Mouse (Mus musculus) intestine, embryonic 16.5 days (tissue): ENCODE results near the gene Adrb1. TPM values are rescaled to one million over a fixed set of nuclear protein-coding genes. Genes with fewer than 3 reads are reported as not detected.

Experiments used
- ATAC-seq: fragments of 200-750 bp; cut with Nextera tagmentation; 2 replicates; pipeline ENCODE4 v1.8.0; 2017; ENCODE audit warnings: moderate TSS enrichment, moderate library complexity
- H3K27ac ChIP-seq: fragments of 300-500 bp; sonication (generic); 2 replicates; pipeline ENCODE4 v1.5.1; 2014; ENCODE audit warnings: mild to moderate bottlenecking, low read length
- H3K27me3 ChIP-seq: fragments of 300-500 bp; sonication (generic); replicated peaks from 2 replicates; pipeline ENCODE4 v1.6.1; 2014; ENCODE audit warnings: low read length, control low read depth, mixed read lengths; ENCODE audit not compliant: control insufficient read depth, insufficient read depth
- H3K36me3 ChIP-seq: fragments of 300-500 bp; sonication (generic); 2 replicates; pipeline ENCODE4 v1.6.1; 2014; ENCODE audit warnings: low read length, control low read depth; ENCODE audit not compliant: control insufficient read depth, insufficient read depth
- H3K4me1 ChIP-seq: fragments of 300-500 bp; sonication (generic); 2 replicates; pipeline ENCODE4 v1.6.1; 2014; ENCODE audit warnings: low read length, control low read depth, mixed read lengths; ENCODE audit not compliant: control insufficient read depth, insufficient read depth
- H3K4me2 ChIP-seq: fragments of 300-500 bp; sonication (generic); 2 replicates; pipeline ENCODE4 v1.6.1; 2014; ENCODE audit warnings: low read depth, low read length, control low read depth
- H3K4me3 ChIP-seq: fragments of 300-500 bp; sonication (generic); 2 replicates; pipeline ENCODE4 v1.5.1; 2014; ENCODE audit warnings: mild to moderate bottlenecking, low read length
- H3K9ac ChIP-seq: fragments of 300-500 bp; sonication (generic); 2 replicates; pipeline ENCODE4 v1.6.1; 2014; ENCODE audit warnings: low read depth, low read length
- H3K9me3 ChIP-seq: fragments of 300-500 bp; sonication (generic); 2 replicates; pipeline ENCODE4 v1.6.1; 2016; ENCODE audit warnings: low read length, control low read depth; ENCODE audit not compliant: control insufficient read depth
- WGBS: fragments of 180-500 bp; shearing (Covaris S2); extraction: QIAGEN DNeasy Blood & Tissue Kit; methylation state at CpG from one replicate; pipeline ENCODE4 v1.1.7; 2014; 5-methylcytosine and 5-hydroxymethylcytosine counted together
- polyA plus RNA-seq: library from polyadenylated mRNA; unstranded; fragments of >200 nt; fragmentation: Nextera tagmentation; extraction: Ambion mirVana; gene quantifications from 2 replicates; pipeline ENCODE4 v1.2.1, GENCODE M21; 2015

The Adrb1 gene
- polyA plus RNA-seq, 1 experiment from 2014 or later = 0.35 TPM

DNA sequence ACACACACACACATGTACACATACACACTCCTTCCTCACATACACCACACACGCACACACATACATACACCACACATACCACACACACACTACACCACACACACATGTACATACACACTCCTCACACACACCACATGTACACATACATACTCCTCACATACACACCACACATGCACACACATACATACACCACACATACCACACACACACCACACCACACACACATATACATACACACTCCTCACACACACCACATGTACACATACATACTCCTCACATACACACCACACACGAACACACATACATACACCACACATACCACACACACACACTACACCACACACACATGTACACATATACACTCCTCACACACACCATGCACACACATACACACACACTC is 36.3 kb downstream of the Adrb1 start:
- H3K4me1 ChIP-seq = no peaks in the 10 kb centered on the region
- H3K4me3 ChIP-seq = no peak overlapping the region
- H3K9ac ChIP-seq = no peak overlapping the region
- WGBS = 87% methylated on average over 2 of the region's 2 CpGs
- H3K36me3 ChIP-seq = no peaks in the 10 kb centered on the region
- H3K9me3 ChIP-seq = no peaks in the 10 kb centered on the region
- no peak overlapping the region for H3K4me2 ChIP-seq
- ATAC-seq = no peak
- H3K27me3 ChIP-seq = no peaks in the 10 kb centered on the region
- no peak overlapping the region for H3K27ac ChIP-seq

DNA sequence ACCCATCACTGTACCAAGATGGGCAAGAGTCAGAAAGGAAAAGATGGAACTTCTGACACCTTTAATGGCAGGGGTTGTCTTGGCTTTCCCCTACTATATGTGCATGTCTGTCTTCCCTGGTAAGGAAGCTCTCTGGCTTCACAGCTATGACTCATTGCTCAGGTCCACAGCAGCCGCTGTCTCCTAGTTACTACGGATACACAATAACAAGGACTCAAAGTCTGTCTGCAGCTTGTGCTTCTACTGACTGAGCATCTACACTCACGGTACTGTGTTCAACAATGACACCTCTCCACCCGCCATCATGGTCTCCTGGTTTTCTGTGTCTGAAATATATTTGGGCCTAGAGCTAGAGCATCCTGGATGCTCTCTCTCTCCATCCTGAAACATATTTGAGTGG is 37.7 kb downstream of the Adrb1 start:
- 71% methylated on average over 4 of the region's 4 CpGs for WGBS
- Histone ChIP-seq H3K36me3 (no peaks in the 10 kb centered on the region), H3K4me2 (no peak overlapping the region), H3K4me1 (no peaks in the 10 kb centered on the region), H3K9ac (no peak overlapping the region), H3K4me3 (no peak overlapping the region), H3K27me3 (no peaks in the 10 kb centered on the region), H3K27ac (no peak overlapping the region), H3K9me3 (no peaks in the 10 kb centered on the region)
- no peak for ATAC-seq

- Histone ChIP-seq H3K4me1 (no peaks in the 10 kb centered on the region), H3K9me3 (no peaks in the 10 kb centered on the region), H3K9ac (no peak overlapping the region), H3K4me2 (no peak overlapping the region), H3K4me3 (no peak overlapping the region), H3K27ac (no peak overlapping the region), H3K36me3 (no peaks in the 10 kb centered on the region), H3K27me3 (no peaks in the 10 kb centered on the region)
- 71% methylated on average over 8 of the region's 8 CpGs for WGBS
- no peak for ATAC-seq
Observed at GRCm38 (mm10) chr19:56760306-56760940, 38.4 kb downstream of the Adrb1 start.

- WGBS = 88% methylated on average over 5 of the region's 5 CpGs
- no peak for ATAC-seq
- Histone ChIP-seq H3K4me2 (no peak overlapping the region), H3K9me3 (no peaks in the 10 kb centered on the region), H3K27ac (no peak overlapping the region), H3K4me3 (no peak overlapping the region), H3K36me3 (no peaks in the 10 kb centered on the region), H3K9ac (no peak overlapping the region), H3K4me1 (no peaks in the 10 kb centered on the region), H3K27me3 (no peaks in the 10 kb centered on the region)
Observed at GRCm38 (mm10) chr19:56761096-56761495, 39.1 kb downstream of the Adrb1 start.

DNA sequence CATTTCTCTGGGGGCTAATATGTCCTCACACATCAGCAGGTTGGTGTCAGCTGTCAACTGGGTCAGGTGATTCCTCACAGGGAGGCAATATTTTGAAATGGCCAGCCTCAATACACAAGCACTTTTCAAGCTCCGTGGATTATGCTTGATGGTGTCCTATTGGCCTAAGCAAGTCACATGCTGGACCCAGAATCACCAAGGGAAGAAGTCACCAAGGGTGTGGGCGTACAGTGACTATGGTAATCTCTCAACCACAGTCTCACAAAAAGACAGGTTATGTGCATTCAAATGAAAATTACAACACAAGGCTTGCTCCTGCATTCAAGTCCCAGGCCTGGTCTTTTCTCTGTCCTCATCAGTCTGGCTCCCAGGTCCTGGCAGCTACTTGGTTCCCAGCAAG is 39.7 kb downstream of the Adrb1 start:
- WGBS = 82% methylated on average over 2 of the region's 2 CpGs

DNA sequence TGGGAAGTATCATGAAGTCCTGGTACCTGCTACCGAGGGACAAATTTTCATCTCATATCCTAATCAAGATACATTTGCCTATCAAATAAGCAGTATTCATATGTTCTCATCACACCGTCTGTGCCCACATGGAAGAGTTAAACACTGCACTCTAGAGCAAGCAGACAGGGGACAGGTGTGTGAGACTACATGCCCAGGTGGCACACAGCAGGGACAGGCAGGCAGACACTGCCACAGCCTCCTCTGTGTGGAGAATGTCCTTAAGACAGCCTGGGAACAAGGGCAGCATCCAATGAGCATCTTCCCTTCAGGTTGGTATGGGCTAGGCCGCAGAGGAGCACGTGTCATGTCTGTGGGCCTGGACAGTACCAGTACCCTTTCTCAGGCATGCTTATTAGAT is 40.7 kb downstream of the Adrb1 start:
- Histone ChIP-seq H3K27ac (no peak overlapping the region), H3K4me2 (no peak overlapping the region), H3K9me3 (no peaks in the 10 kb centered on the region), H3K4me1 (no peaks in the 10 kb centered on the region), H3K9ac (no peak overlapping the region), H3K4me3 (no peak overlapping the region), H3K27me3 (no peaks in the 10 kb centered on the region), H3K36me3 (no peaks in the 10 kb centered on the region)
- no peak for ATAC-seq
- 92% methylated on average over 4 of the region's 4 CpGs for WGBS

More for the DNA sequence above, 39.7 kb downstream of the Adrb1 start:
- Histone ChIP-seq H3K27ac (no peak overlapping the region), H3K4me3 (no peak overlapping the region), H3K4me2 (no peak overlapping the region), H3K9me3 (no peaks in the 10 kb centered on the region), H3K27me3 (no peaks in the 10 kb centered on the region), H3K9ac (no peak overlapping the region), H3K36me3 (no peaks in the 10 kb centered on the region), H3K4me1 (no peaks in the 10 kb centered on the region)
- ATAC-seq = no peak

DNA sequence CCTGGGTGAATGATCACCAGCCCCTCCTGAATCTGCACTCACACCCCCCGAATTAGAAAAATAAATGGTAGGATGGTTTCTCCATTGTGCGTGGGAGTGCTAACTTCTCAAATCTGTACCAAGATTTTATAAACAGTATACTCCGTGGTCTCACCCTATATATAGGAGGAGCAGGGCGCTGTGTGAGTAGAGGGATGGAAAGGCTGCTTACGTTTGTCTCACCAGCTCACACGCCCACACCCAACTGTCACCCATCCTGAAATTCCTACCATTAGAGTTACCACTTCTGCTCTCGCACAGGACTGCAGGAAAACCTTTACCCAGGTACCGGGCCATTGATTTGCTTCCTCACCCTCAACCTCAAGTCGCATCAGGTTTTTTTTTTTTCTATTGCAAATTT is 47.0 kb downstream of the Adrb1 start:
- ATAC-seq = no peak
- 83% methylated on average over 9 of the region's 9 CpGs for WGBS
- Histone ChIP-seq H3K36me3 (no peaks in the 10 kb centered on the region), H3K9me3 (no peaks in the 10 kb centered on the region), H3K4me2 (no peak overlapping the region), H3K4me1 (no peaks in the 10 kb centered on the region), H3K27me3 (no peaks in the 10 kb centered on the region), H3K27ac (no peak overlapping the region), H3K4me3 (no peak overlapping the region), H3K9ac (no peak overlapping the region)

- WGBS = 86% methylated on average over 7 of the region's 7 CpGs
- Histone ChIP-seq H3K4me3 (no peak overlapping the region), H3K4me2 (no peak overlapping the region), H3K9ac (no peak overlapping the region), H3K4me1 (peaks cover 17% of the 10 kb centered on the region), H3K36me3 (no peaks in the 10 kb centered on the region), H3K27ac (no peak overlapping the region), H3K9me3 (no peaks in the 10 kb centered on the region), H3K27me3 (peaks cover 6% of the 10 kb centered on the region; the same call in 1 of the 2 replicates)
- ATAC-seq = no peak
Observed at GRCm38 (mm10) chr19:56772158-56772557, 50.2 kb downstream of the Adrb1 start.

DNA sequence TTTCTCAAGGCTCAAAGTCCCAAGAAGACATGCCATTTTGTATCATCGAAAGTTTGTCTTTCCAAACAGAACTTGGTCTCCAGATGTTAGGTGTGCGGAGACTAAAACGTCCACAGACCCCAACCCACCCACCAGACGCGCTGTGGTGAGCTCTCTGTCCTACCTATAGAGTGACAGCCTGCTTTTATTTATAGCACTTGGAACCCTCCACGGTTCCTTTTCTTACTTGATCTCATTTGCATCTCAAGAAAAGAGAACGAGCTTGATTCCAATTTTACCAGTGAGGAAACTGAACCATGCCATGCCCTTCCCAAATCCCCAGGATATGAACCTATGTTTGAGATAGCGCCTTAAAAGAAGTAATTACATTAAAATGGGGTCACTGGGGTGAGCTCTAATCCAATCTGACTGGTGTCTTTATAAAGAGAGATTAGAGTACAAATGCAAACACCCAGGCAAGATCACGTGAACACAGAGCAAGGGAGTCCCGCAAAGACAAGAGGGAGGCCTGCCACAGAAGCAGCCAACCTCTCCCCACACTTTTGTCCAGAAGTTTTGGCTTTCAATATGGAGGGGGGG is 51.5 kb downstream of the Adrb1 start:
- WGBS = 73% methylated on average over 10 of the region's 10 CpGs
- H3K36me3 ChIP-seq = no peaks in the 10 kb centered on the region
- H3K4me1 ChIP-seq = peaks cover 17% of the 10 kb centered on the region

More for the DNA sequence above, 51.5 kb downstream of the Adrb1 start:
- no peak overlapping the region for H3K27ac ChIP-seq
- ATAC-seq = no peak
- H3K4me2 ChIP-seq = no peak overlapping the region
- H3K9me3 ChIP-seq = no peaks in the 10 kb centered on the region
- H3K9ac ChIP-seq = no peak overlapping the region
- no peak overlapping the region for H3K4me3 ChIP-seq
- H3K27me3 ChIP-seq = peaks cover 6% of the 10 kb centered on the region; the same call in 1 of the 2 replicates
